Mouse (Mus musculus): Measurements from ENCODE around the gene Rpl37a. TPM values are rescaled to one million over a fixed set of nuclear protein-coding genes. Genes with fewer than 3 reads are reported as not detected.
A peak's percentile ranks its signal among the peaks of the same experiment; 100 is the strongest.

Rpl37a gene
- polyA plus RNA-seq, 1 experiment: not detected

- 82% methylated on average over 3 of the region's 3 CpGs for WGBS
- TF ChIP-seq POLR2A (IDR thresholded peaks at IDR 0.05; ENCODE audit: insufficient read depth, low read depth, low read length) (no peak), CTCF (IDR thresholded peaks at IDR 0.05; ENCODE audit: insufficient read depth, low read depth, low read length) (no peak)
- peaks cover 7% of the 10 kb centered on the region for H3K4me1 ChIP-seq (ENCODE audit: control insufficient read depth, insufficient read depth, low read length)
- H3K27ac ChIP-seq (ENCODE audit: insufficient read depth, low read depth, low read length): no peak overlapping the region
- H3K4me3 ChIP-seq (ENCODE audit: insufficient read depth, low read depth, low read length): no peak overlapping the region
Measured at GRCm38 (mm10) chr1:72715593-72716361, 4.7 kb downstream of the Rpl37a start.

GRCm38 (mm10) chr1:72716421-72716820, 5.3 kb downstream of the Rpl37a start:
- 35% methylated on average over 2 of the region's 2 CpGs for WGBS
- Histone ChIP-seq H3K27ac (ENCODE audit: insufficient read depth, low read depth, low read length) (no peak overlapping the region), H3K4me3 (ENCODE audit: insufficient read depth, low read depth, low read length) (no peak overlapping the region), H3K4me1 (ENCODE audit: control insufficient read depth, insufficient read depth, low read length) (peaks cover 7% of the 10 kb centered on the region)
- TF ChIP-seq POLR2A (IDR thresholded peaks at IDR 0.05; ENCODE audit: insufficient read depth, low read depth, low read length): no peak
- TF ChIP-seq CTCF (IDR thresholded peaks at IDR 0.05; ENCODE audit: insufficient read depth, low read depth, low read length): no peak

- WGBS: 7% methylated on average over 5 of the region's 5 CpGs
- no peak overlapping the region for H3K27ac ChIP-seq (ENCODE audit: insufficient read depth, low read depth, low read length)
- no peak for TF ChIP-seq POLR2A (IDR thresholded peaks at IDR 0.05; ENCODE audit: insufficient read depth, low read depth, low read length)
- TF ChIP-seq CTCF (IDR thresholded peaks at IDR 0.05; ENCODE audit: insufficient read depth, low read depth, low read length): no peak
- H3K4me1 ChIP-seq (ENCODE audit: control insufficient read depth, insufficient read depth, low read length): peaks cover 7% of the 10 kb centered on the region
- no peak overlapping the region for H3K4me3 ChIP-seq (ENCODE audit: insufficient read depth, low read depth, low read length)
Measured at GRCm38 (mm10) chr1:72716926-72717325, 5.8 kb downstream of the Rpl37a start.

- no peak overlapping the region for H3K4me3 ChIP-seq (ENCODE audit: insufficient read depth, low read depth, low read length)
- 91% methylated on average over 7 of the region's 7 CpGs for WGBS
- H3K4me1 ChIP-seq (ENCODE audit: control insufficient read depth, insufficient read depth, low read length): peaks cover 7% of the 10 kb centered on the region
- no peak overlapping the region for H3K27ac ChIP-seq (ENCODE audit: insufficient read depth, low read depth, low read length)
- TF ChIP-seq CTCF (IDR thresholded peaks at IDR 0.05; ENCODE audit: insufficient read depth, low read depth, low read length) (no peak), POLR2A (IDR thresholded peaks at IDR 0.05; ENCODE audit: insufficient read depth, low read depth, low read length) (no peak)
Measured at GRCm38 (mm10) chr1:72717540-72717939, 6.5 kb downstream of the Rpl37a start.

GRCm38 (mm10) chr1:72718846-72719245, 7.8 kb downstream of the Rpl37a start:
- TF ChIP-seq CTCF (IDR thresholded peaks at IDR 0.05; ENCODE audit: insufficient read depth, low read depth, low read length): peak; percentile 34; the same call in 1 of the 2 replicates
- TF ChIP-seq POLR2A (IDR thresholded peaks at IDR 0.05; ENCODE audit: insufficient read depth, low read depth, low read length): no peak
- WGBS: 31% methylated on average over 5 of the region's 5 CpGs
- peaks cover 7% of the 10 kb centered on the region for H3K4me1 ChIP-seq (ENCODE audit: control insufficient read depth, insufficient read depth, low read length)
- H3K27ac ChIP-seq (ENCODE audit: insufficient read depth, low read depth, low read length): no peak overlapping the region
- no peak overlapping the region for H3K4me3 ChIP-seq (ENCODE audit: insufficient read depth, low read depth, low read length)

GRCm38 (mm10) chr1:72720115-72720725, 9.1 kb downstream of the Rpl37a start:
- Histone ChIP-seq H3K4me1 (ENCODE audit: control insufficient read depth, insufficient read depth, low read length) (peaks cover 7% of the 10 kb centered on the region), H3K27ac (ENCODE audit: insufficient read depth, low read depth, low read length) (no peak overlapping the region), H3K4me3 (ENCODE audit: insufficient read depth, low read depth, low read length) (no peak overlapping the region)
- WGBS: 37% methylated on average over 6 of the region's 6 CpGs
- TF ChIP-seq POLR2A (IDR thresholded peaks at IDR 0.05; ENCODE audit: insufficient read depth, low read depth, low read length) (no peak), CTCF (IDR thresholded peaks at IDR 0.05; ENCODE audit: insufficient read depth, low read depth, low read length) (no peak)

- 49% methylated on average over 8 of the region's 8 CpGs for WGBS
Measured at GRCm38 (mm10) chr1:72722646-72723045, 11.6 kb downstream of the Rpl37a start.

GRCm38 (mm10) chr1:72724354-72724753, 13.3 kb downstream of the Rpl37a start:
- Histone ChIP-seq H3K4me1 (ENCODE audit: control insufficient read depth, insufficient read depth, low read length) (peaks cover 4% of the 10 kb centered on the region), H3K4me3 (ENCODE audit: insufficient read depth, low read depth, low read length) (no peak overlapping the region), H3K27ac (ENCODE audit: insufficient read depth, low read depth, low read length) (no peak overlapping the region)
- TF ChIP-seq POLR2A (IDR thresholded peaks at IDR 0.05; ENCODE audit: insufficient read depth, low read depth, low read length) (no peak), CTCF (IDR thresholded peaks at IDR 0.05; ENCODE audit: insufficient read depth, low read depth, low read length) (no peak)
- WGBS: 78% methylated on average over 2 of the region's 2 CpGs

More at GRCm38 (mm10) chr1:72722646-72723045, 11.6 kb downstream of the Rpl37a start:
- no peak for TF ChIP-seq POLR2A (IDR thresholded peaks at IDR 0.05; ENCODE audit: insufficient read depth, low read depth, low read length)
- no peak for TF ChIP-seq CTCF (IDR thresholded peaks at IDR 0.05; ENCODE audit: insufficient read depth, low read depth, low read length)
- Histone ChIP-seq H3K27ac (ENCODE audit: insufficient read depth, low read depth, low read length) (no peak overlapping the region), H3K4me1 (ENCODE audit: control insufficient read depth, insufficient read depth, low read length) (peaks cover 7% of the 10 kb centered on the region), H3K4me3 (ENCODE audit: insufficient read depth, low read depth, low read length) (no peak overlapping the region)

- Histone ChIP-seq H3K4me1 (ENCODE audit: control insufficient read depth, insufficient read depth, low read length) (no peaks in the 10 kb centered on the region), H3K4me3 (ENCODE audit: insufficient read depth, low read depth, low read length) (no peak overlapping the region), H3K27ac (ENCODE audit: insufficient read depth, low read depth, low read length) (no peak overlapping the region)
- 93% methylated on average over 13 of the region's 13 CpGs for WGBS
- TF ChIP-seq POLR2A (IDR thresholded peaks at IDR 0.05; ENCODE audit: insufficient read depth, low read depth, low read length) (no peak), CTCF (IDR thresholded peaks at IDR 0.05; ENCODE audit: insufficient read depth, low read depth, low read length) (no peak)
Measured at GRCm38 (mm10) chr1:72725941-72726340, 14.9 kb downstream of the Rpl37a start.
